Mouse (Mus musculus) ES-E14 (cell line): ENCODE measurements around the gene Bcl9.

Experiments used
- CHD2 ChIP-seq: IDR thresholded peaks from 2 replicates; pipeline ENCODE4 v1.6.1; 2014; ENCODE audit warnings: mild to moderate bottlenecking, low read depth, low read length, inconsistent platforms
- HCFC1 ChIP-seq: IDR thresholded peaks from 2 replicates; pipeline ENCODE4 v1.6.1; 2012; ENCODE audit warnings: low read length, inconsistent platforms, borderline replicate concordance; ENCODE audit not compliant: insufficient read depth
- MAFK ChIP-seq: IDR thresholded peaks from 2 replicates; pipeline ENCODE4 v1.6.1; 2014; ENCODE audit warnings: mild to moderate bottlenecking, low read depth, low read length, inconsistent platforms; ENCODE audit not compliant: insufficient read depth
- ZNF384 ChIP-seq: IDR thresholded peaks from 2 replicates; pipeline ENCODE4 v1.6.1; 2012; ENCODE audit warnings: low read depth, low read length, inconsistent platforms

GRCm38 (mm10) chr3:97178885-97179284 lies 118.8 kb downstream of the Bcl9 start:
- TF ChIP-seq HCFC1 (no peak), ZNF384 (no peak), CHD2 (no peak), MAFK (no peak)
